Comparison of ENCODE assay signal across 33 mouse cellular contexts in genomic region chr11:66218469-66218868, GRCm38 (mm10). TPM values are rescaled to one million over a fixed set of nuclear protein-coding genes. Genes with fewer than 3 reads are reported as not detected.
DNase-seq lines count a peak whose midpoint lies in the region; ATAC-seq and TF ChIP-seq lines count a peak whose summit lies in the region.
"Had no signal": no experiment of that assay in that cellular context is flagged by ENCODE, and none has a peak within 500 bp of the region (broad histone marks: within the 10 kb centered on the region; RNA-seq: fewer than 3 reads in every experiment).

No protein-coding gene starts in this region.

- peak in 1 of 2 experiments; percentile 9 for DNase-seq in layer of hippocampus, adult 2 months (ENCODE audit: low spot score in 2 of 2)
- DNase-seq in layer of hippocampus, postnatal 10 days (ENCODE audit: low spot score in 2 of 2), result no peak
- DNase-seq in right cerebral cortex, postnatal 10 days (ENCODE audit: low spot score in 2 of 2), result peak; percentile 23 to 59
- DNase-seq in right cerebral cortex, postnatal 25 days, result no peak
- DNase-seq in left cerebral cortex, adult 9 months (ENCODE audit: low spot score in 2 of 2), result peak; percentile 30 to 31
- no peak for DNase-seq in hindbrain, postnatal 0 days (ENCODE audit: low spot score)
- no peak for DNase-seq in lung, postnatal 4 days
- DNase-seq: adrenal gland, adult 2 months; adrenal gland, postnatal 36 days; B cell, adult 2 months; cerebellum, adult 8-10 months; cerebellum, postnatal 25 days; heart, postnatal 14 days; kidney, adult 2 months; kidney, postnatal 36 days; layer of hippocampus, postnatal 36 days; liver; lung, embryonic 14.5 days; lung, postnatal 14 days; thymus, adult 2 months; thymus, postnatal 36 days had no signal

- H3K36me3 ChIP-seq in hindbrain, postnatal 0 days (ENCODE audit: insufficient read depth, low read length), result no peaks in the 10 kb centered on the region
- H3K36me3 ChIP-seq: heart, embryonic 13.5 days; hindbrain, embryonic 10.5 days; hindbrain, embryonic 15.5 days; intestine, embryonic 15.5 days; midbrain, embryonic 10.5 days; midbrain, embryonic 15.5 days had no signal

- H3K27me3 ChIP-seq in hindbrain, postnatal 0 days (ENCODE audit: insufficient read depth, low read length), result no peaks in the 10 kb centered on the region
- H3K27me3 ChIP-seq: forebrain, embryonic 13.5 days; hindbrain, embryonic 15.5 days; intestine, embryonic 15.5 days; midbrain, embryonic 15.5 days had no signal

- H3K4me3 ChIP-seq in layer of hippocampus, adult 2 months, result no peak overlapping the region
- H3K4me3 ChIP-seq in hindbrain, postnatal 0 days (ENCODE audit: low read length), result no peak overlapping the region
- H3K4me3 ChIP-seq: forebrain, embryonic 13.5 days; heart, embryonic 13.5 days; hindbrain, embryonic 10.5 days; hindbrain, embryonic 15.5 days; intestine, embryonic 15.5 days; midbrain, embryonic 10.5 days; midbrain, embryonic 15.5 days had no signal

- H3K27ac ChIP-seq in layer of hippocampus, adult 2 months, result peak overlapping the region; percentile 78
- no peak overlapping the region for H3K27ac ChIP-seq in hindbrain, postnatal 0 days
- H3K27ac ChIP-seq: forebrain, embryonic 13.5 days; heart, embryonic 13.5 days; hindbrain, embryonic 10.5 days; hindbrain, embryonic 15.5 days; intestine, embryonic 15.5 days; liver, embryonic 14.5 days; midbrain, embryonic 10.5 days; midbrain, embryonic 15.5 days; stomach, postnatal 0 days had no signal

- H3K4me1 ChIP-seq in hindbrain, postnatal 0 days (ENCODE audit: insufficient read depth, low read length), result peaks cover 5% of the 10 kb centered on the region; the same call in 1 of the 2 replicates
- H3K4me1 ChIP-seq: heart, embryonic 13.5 days; hindbrain, embryonic 10.5 days; hindbrain, embryonic 15.5 days; intestine, embryonic 15.5 days; midbrain, embryonic 10.5 days; midbrain, embryonic 15.5 days had no signal

- WGBS in hindbrain, postnatal 0 days, result 69% methylated on average over 3 of the region's 3 CpGs

- peak; percentile 41 for TF ChIP-seq CTCF in layer of hippocampus, adult 2 months (conservative IDR thresholded peaks at IDR 0.05)
- no peak for TF ChIP-seq CTCF in hindbrain, postnatal 0 days (IDR thresholded peaks at IDR 0.05; ENCODE audit: low read depth)

- ATAC-seq in hindbrain, postnatal 0 days, result no peak
- ATAC-seq: activated CD4-positive, CD25-positive, alpha-beta regulatory T cell, adult 4 months; forebrain, embryonic 13.5 days; intestine, embryonic 15.5 days; midbrain, embryonic 15.5 days had no signal

- no peak overlapping the region for H3K4me2 ChIP-seq in hindbrain, postnatal 0 days (ENCODE audit: low read depth, low read length)
- H3K4me2 ChIP-seq: forebrain, embryonic 13.5 days; heart, embryonic 13.5 days; hindbrain, embryonic 15.5 days; intestine, embryonic 15.5 days; lung, embryonic 14.5 days; midbrain, embryonic 15.5 days had no signal

- no peak overlapping the region for H3K9ac ChIP-seq in hindbrain, postnatal 0 days (replicated peaks; ENCODE audit: low read length)
- H3K9ac ChIP-seq: forebrain, embryonic 13.5 days; heart, embryonic 13.5 days; hindbrain, embryonic 15.5 days; intestine, embryonic 15.5 days; liver, embryonic 14.5 days; lung, embryonic 14.5 days; midbrain, embryonic 15.5 days had no signal

- H3K9me3 ChIP-seq in hindbrain, postnatal 0 days (ENCODE audit: low read length), result no peaks in the 10 kb centered on the region
- H3K9me3 ChIP-seq: forebrain, embryonic 13.5 days; heart, embryonic 13.5 days; hindbrain, embryonic 10.5 days; hindbrain, embryonic 15.5 days; intestine, embryonic 15.5 days; midbrain, embryonic 10.5 days; midbrain, embryonic 15.5 days had no signal

RNA-seq across cellular contexts. Expression of gene Dnah9, which starts 50.1 kb away (rescaled TPM):
- total RNA-seq in layer of hippocampus, adult 2 months (2021), result 10 to 100 TPM; 18.7 to 19.9 TPM
- total RNA-seq in layer of hippocampus, postnatal 10 days (2021), result 10 to 100 TPM; 13.5 to 13.9 TPM
- total RNA-seq in hindbrain, postnatal 0 days (2014; rRNA removed), result 3.5 and 6.7 TPM in 2 replicates
- 2.1 and 2.7 TPM in 2 replicates for polyA plus RNA-seq in hindbrain, postnatal 0 days (2015; fragmentation: Nextera tagmentation; extraction: Ambion mirVana)
- total RNA-seq: adrenal gland, adult 2 months; adrenal gland, postnatal 36 days; megakaryocyte progenitor cell, adult 5-6 weeks; neutrophil, adult 5-6 weeks had no signal
- polyA plus RNA-seq: adrenal gland, adult 2 months; liver, embryonic 14.5 days had no signal

Comparison
In these comparisons a context has a peak if more than half of its experiments do, and no peak if none do; other contexts are left out.
1. DNase-seq: peak in right cerebral cortex, postnatal 10 days (2 of 2) and left cerebral cortex, adult 9 months (2 of 2); none in layer of hippocampus, postnatal 10 days (0 of 2), right cerebral cortex, postnatal 25 days (single experiment), hindbrain, postnatal 0 days (single experiment) and lung, postnatal 4 days (0 of 2).